Mouse (Mus musculus): ENCODE measurements around the gene Klra6. TPM values are rescaled to one million over a fixed set of nuclear protein-coding genes. Genes with fewer than 3 reads are reported as not detected.

Klra6 gene
- not detected in 2 replicates for polyA plus RNA-seq (2012; ENCODE audit: low replicate concordance)

DNA sequence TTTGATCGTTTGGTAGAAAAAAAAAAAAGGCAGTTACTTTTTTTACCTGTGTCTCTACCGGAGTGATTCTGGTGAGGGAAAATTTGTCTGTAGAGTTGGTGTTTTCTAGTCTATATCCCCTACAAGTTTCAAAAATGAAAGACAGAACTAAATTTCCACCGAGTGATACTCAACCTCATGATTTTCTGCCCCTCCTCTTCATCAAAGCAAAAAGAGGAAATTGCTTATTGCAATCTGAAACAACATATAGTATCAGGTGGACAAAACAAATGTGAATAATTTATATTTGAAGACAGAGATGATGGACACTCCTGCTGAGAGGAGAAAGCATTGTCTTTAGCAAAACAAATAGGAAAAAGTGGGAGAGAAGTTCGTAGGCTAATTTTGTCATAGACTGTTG, at the start of gene Klra6:
Klra6 (minus strand) TSS at position 101 of the 400 bp plus-strand sequence.

GRCm38 (mm10) chr6:130067171-130067570, 40.4 kb upstream of the Klra6 start, which contains the start of gene Klra4:
TSS of gene Klra4 (minus strand) at chr6:130067271.

Other genes with a start within 250 kb of the Klra6 start
- not detected in 2 replicates for gene Gm156, start 242.7 kb downstream of the Klra6 start, polyA plus RNA-seq (2012; ENCODE audit: low replicate concordance)
- gene Gm17631, start 164.3 kb downstream of the Klra6 start, polyA plus RNA-seq (2012; ENCODE audit: low replicate concordance), result not detected in 2 replicates
- 0.91 and 1.8 TPM in 2 replicates for gene Klra17, start 150.3 kb downstream of the Klra6 start, polyA plus RNA-seq (2012; ENCODE audit: low replicate concordance)
- gene Klra5, start 109.3 kb downstream of the Klra6 start, polyA plus RNA-seq (2012; ENCODE audit: low replicate concordance), result not detected in 2 replicates
- not detected in 2 replicates for gene Klra4, start 40.3 kb upstream of the Klra6 start, polyA plus RNA-seq (2012; ENCODE audit: low replicate concordance)
- not detected in 2 replicates for gene Klra8, start 102.9 kb upstream of the Klra6 start, polyA plus RNA-seq (2012; ENCODE audit: low replicate concordance)
- 0.12 and 0.16 TPM in 2 replicates for gene Klra9, start 166.2 kb upstream of the Klra6 start, polyA plus RNA-seq (2012; ENCODE audit: low replicate concordance)
- 0.13 and 0.37 TPM in 2 replicates for gene Klra7, start 206.4 kb upstream of the Klra6 start, polyA plus RNA-seq (2012; ENCODE audit: low replicate concordance)

All from hematopoietic multipotent progenitor cell, adult 10-12 weeks (in vitro differentiated cells).